Mouse (Mus musculus) spleen, embryonic (tissue): ENCODE results near the gene Abcc9.

Experiments
- CTCF ChIA-PET: fragments of 350-600 bp; sonication (Branson Sonifier 250); formaldehyde crosslinking; loops from one replicate; lab custom pipeline; 2022; lab: Charles Lee

The Abcc9 gene

DNA sequence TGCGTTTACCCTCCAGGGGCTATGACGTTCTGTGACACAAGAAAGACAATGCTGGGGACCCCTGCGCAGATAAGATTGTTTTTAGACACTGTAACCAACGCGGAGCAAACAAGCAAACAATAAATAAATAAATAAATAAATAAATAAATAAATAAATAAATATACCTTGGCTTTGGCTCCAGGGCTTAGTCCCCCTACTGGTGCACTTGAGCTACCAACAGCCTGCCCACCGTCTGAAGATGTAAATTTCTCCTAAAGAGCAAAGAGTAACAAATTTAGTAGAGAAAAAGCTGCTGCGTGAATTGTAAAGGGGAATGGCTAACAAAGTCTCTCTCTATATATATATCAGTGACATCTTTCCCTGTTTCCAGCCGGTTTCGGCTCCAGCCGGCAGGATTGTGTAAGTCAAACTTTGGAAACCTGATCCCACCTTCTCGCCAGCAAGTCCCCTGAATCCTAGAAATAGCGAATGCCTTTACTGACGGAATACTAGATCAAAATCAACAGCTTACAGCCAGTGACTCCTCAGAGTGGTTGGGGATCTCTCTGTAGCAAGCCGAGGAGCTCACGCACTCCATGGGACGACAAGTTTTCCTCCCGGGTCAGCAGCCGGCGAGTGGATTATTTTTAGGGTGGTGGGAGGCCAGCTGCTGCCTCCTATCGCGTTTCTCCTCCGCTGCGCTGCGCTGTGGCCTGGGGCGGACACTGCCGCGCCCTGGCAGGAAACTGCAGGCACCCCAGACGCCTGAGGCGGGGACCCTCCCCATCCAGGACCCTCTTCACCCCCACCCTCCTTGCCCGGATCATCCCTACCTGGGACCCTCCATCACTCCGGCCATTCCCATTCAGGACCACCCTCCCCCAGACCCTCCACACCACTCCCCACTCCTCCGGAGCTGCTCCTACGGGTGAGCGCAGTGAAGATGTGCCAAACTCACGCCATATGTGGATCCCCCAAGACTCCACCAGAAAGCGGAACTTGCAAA is at the start of gene Abcc9:
TSS of gene Abcc9 (minus strand) at position 664 of the 986 bp plus-strand sequence.
- CTCF ChIA-PET, result no interaction called here

GRCm38 (mm10) chr6:142751365-142751764 is 49.2 kb upstream of the Abcc9 start:
- CTCF ChIA-PET, result no interaction called here

DNA sequence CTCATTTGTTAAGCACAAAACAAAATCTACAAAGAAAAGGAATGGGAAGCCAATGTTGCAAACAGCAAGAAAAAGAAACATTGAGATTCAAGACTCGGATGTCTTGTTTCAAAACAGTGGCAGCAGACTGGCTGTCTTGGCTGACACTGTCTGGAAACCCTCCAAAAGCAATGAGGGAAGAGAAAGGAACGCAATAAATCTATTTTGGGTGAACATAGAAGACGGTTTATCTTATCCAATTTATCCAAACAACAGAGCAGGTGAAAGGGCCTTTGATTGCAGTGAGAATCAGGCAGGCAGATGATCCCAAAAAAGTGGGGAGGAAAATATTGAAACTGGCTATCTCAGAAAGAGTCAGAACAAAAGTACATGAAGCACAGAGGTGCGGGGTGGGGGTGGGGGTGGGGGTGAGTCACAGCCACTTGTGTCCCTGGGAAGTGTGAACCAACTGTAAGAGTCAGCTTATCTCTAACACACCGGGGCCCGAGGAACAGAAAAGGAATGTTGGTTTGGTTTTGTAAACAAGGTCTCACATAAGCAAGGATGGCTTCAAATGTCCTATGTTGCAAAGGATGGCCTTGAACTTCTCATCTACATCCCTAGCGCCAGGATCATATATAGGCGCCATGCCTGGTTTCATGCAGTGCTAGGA is 46.1 kb upstream of the Abcc9 start:
- CTCF ChIA-PET, result no interaction called here

DNA sequence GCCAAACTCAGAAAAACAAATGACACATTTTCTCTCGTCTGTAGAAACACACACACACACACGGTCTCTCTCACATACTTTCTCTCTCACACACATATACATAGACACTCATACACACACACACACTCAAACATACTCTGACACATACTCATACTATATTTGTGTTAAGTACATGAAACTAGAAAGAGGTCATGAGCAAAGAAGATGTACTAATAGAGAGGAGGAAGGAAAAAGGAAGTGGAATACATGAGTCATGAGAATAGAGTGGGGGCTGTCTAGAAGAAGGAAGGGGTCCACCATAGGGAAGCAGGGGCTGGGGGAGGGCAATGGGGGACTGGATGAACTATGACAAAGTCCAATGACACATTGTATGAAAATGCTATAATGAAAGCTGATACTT is 45.0 kb upstream of the Abcc9 start:
- CTCF ChIA-PET, result no interaction called here

DNA sequence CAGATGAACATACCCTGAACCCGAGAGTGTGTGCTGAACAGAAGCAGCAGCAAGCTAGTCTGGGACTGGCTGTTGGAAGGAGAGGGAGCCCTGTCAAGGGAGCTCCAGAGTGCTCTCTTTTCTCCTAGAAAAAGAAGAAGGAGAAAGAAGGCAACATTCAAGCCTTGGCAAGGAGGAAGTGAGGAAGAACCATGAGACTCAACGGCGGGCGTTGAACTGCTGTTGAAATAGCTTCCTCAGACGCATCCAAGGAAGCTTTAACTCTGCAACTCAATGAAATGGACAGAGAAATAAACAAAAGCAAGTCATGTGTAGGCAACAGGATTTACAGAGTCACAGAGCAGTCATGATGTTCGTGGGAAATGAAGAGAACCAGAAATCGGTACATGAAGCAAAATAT is 44.6 kb upstream of the Abcc9 start:
- CTCF ChIA-PET, result no interaction called here

GRCm38 (mm10) chr6:142745484-142745883 is 43.4 kb upstream of the Abcc9 start:
- CTCF ChIA-PET, result no interaction called here

GRCm38 (mm10) chr6:142743193-142743592 is 41.1 kb upstream of the Abcc9 start:
- CTCF ChIA-PET, result no interaction called here

DNA sequence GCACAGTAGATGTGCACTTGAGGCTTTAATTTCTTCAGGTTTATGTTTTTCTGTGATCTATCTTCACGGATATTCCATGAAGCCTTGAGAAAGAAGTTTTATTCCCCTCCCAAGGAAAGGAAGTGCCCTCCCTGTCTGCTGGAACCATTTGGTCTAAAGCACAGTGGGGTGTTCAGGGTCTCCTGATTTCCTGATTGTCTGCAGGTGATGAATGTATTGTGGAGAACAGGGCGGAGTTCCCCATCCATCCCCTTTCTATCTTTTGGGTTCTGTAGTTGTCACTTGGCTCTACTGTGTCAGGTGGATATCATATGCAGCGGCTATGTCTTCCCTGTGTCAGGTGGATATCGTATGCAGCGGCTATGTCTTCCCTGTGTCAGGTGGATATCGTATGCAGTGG is 39.6 kb upstream of the Abcc9 start:
- CTCF ChIA-PET, result no interaction called here

DNA sequence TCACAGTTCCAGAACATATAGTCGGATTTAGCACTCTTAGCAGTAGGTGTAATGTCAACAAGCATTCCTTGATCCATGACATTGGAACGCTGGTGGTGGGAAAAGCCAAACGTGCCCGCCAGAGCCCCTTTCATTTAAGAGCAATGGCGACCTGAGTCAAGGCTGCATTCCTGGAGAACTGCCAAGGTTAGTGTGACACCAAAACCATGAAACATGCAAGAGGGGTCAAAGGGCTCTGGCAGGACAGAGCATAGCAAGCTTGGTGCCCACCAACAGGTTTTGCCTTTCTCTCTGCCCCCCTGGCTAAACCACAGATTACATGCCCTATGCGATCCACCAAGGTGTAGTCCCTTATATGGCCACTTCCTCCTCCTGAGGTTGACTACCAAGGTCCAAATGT is 36.5 kb upstream of the Abcc9 start:
- CTCF ChIA-PET, result no interaction called here

GRCm38 (mm10) chr6:142738225-142738624 is 36.1 kb upstream of the Abcc9 start:
- CTCF ChIA-PET, result no interaction called here

DNA sequence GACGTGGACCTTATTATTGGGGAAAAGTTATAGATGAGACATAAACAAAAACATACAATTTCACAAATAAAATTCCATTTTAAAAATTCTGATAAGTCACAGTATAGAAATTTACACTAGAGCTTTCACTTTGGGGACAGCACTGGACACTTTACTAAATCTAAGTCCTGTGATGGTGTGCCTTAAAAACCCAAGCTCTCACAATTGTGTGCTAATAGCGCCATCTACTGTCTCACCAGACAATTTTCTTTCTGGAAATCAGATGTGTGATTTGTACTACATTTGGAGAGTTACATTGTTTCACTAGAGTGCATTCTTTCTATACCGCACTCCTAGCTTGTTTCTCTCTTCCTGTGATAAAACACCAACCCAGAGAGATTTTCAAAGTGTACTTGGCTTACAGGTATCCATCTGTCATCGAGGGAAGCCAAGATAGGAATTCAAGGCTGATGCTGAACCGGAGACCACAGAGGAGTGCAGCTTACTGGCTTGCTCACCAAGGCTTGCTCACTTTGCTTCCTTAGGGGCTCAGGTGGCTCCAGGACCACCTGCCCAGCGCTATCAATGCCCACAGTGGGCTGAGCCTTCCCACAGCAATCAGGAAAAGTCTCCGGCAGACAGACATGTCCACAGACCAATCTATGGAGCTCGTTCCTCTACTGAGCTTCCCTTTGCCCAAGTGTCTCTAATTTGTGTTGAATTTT is 33.3 kb upstream of the Abcc9 start:
- CTCF ChIA-PET, result no interaction called here

- CTCF ChIA-PET, result no interaction called here
Measured at GRCm38 (mm10) chr6:142732567-142733290, 30.6 kb upstream of the Abcc9 start.

DNA sequence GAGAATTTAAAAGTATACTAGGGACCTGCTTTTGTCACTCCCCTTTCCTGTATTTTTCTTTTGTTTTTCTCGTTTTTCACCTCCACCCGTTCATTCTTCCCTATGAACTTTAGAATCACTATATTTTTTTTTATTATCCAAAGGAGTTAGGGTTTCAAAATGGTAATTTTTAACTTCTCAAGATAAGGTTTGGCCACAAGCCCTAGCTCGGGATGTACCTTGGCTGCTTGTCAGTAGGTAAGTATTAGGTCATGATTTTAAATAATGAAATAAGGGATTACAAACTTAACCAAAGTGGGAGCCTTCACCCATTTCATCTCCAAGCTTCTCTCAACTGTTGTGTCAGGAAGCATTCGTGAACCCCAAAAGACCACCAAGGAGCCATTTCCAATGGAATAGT is 23.9 kb upstream of the Abcc9 start:
- CTCF ChIA-PET, result no interaction called here

DNA sequence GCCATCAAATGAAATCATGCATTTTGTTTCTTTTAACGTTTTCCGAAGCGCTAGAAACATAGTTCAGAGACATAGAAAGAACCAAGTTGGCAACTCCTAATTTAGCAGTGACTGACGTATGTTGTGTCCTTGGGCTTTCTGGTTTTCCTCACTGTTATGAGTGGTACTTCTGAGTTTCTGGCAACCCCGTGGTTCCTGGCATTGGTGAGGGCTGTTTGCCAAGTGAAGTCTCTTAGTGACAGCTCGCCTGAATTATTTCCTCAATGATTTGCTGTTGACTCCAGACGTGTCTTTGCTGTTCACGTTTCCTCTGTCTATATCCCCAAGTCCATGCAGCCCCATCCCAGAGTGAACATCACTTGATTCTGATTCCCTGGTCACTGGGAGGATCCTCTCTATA is 19.6 kb upstream of the Abcc9 start:
- CTCF ChIA-PET, result no interaction called here

GRCm38 (mm10) chr6:142720641-142721040 is 18.5 kb upstream of the Abcc9 start:
- CTCF ChIA-PET, result no interaction called here

DNA sequence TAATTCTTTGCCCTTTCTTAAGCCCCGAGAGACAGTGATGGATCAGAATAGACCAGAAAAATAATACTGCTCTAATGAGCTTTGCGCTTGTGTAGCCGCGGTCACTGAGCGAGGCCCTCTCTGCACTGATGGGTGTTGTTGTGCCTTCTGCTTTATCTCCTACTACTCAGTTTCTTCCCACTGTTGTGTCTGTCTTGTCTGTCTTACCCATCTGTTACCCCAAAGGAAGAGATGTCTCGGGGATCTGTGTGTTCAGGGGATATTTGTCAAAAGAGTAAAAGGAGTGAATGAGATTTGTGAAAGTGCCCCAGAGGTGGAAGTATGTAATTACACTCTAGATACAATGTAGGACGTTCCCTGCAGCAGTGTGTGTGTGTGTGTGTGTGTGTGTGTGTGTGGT is 16.1 kb upstream of the Abcc9 start:
- CTCF ChIA-PET, result no interaction called here

DNA sequence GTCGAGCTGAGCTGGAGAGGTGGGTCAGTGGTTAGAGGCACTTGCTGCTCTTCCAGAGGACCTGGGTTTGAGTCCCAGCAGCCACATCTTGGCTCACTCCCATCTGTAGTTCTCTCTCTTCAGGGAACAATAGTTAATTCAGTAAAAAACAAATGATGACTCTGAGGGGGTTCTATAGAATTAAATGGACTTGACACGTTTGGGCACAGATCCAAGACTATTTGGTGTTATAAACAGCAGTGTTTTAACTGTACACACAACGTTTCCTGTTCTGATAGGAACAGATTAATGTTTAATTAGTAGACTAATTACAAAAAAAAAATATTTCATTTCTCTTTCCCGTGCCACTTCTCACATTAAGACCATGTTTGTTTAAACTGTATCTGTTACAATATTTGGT is 15.1 kb upstream of the Abcc9 start:
- CTCF ChIA-PET, result no interaction called here

- CTCF ChIA-PET, result no interaction called here
Measured at GRCm38 (mm10) chr6:142715026-142715425, 12.9 kb upstream of the Abcc9 start.

GRCm38 (mm10) chr6:142711106-142711505 is 9.0 kb upstream of the Abcc9 start:
- CTCF ChIA-PET, result no interaction called here

DNA sequence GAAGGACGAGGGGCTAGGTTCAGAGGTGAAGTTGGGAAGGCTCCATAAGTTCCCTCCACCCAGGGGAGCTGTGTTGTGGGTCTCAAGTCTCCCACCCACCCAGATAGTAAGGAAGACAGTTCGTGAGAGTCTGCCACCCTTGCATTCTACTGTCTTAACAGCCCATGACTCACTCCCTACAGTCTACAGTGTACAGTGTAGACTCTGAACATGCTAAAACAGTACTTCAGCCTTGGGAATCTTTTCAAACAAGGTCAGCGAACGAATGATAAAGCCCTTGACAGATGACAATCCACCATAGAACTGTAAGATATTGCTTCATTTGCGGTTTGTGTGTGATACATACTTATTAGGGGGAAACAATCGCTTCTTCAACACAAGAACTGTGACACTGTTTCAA is 8.6 kb upstream of the Abcc9 start:
- CTCF ChIA-PET, result no interaction called here

DNA sequence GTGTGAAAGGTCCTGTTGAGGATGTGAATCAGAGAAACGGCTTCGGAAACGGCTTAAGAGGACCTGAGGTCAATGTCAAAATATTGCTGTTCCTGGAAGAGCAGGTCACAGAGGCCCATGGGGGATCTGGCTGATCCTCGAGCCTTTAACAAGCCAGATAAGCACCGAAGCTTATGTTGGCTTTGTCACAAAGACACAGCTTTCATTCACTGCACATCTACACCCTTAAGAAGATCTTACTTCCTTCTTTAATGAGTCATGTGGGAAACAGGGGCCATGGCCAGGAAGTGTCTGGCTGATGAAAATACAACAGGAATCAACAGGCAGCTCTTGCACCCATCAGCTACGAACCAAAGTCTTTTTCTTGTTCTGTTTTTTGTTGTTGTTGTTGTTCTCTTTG is 6.3 kb upstream of the Abcc9 start:
- CTCF ChIA-PET, result no interaction called here

GRCm38 (mm10) chr6:142706688-142707087 is 4.6 kb upstream of the Abcc9 start:
- CTCF ChIA-PET, result no interaction called here
